Mouse (Mus musculus): ENCODE results near the gene Lrig1. TPM values are rescaled to one million over a fixed set of nuclear protein-coding genes. Genes with fewer than 3 reads are reported as not detected.

The Lrig1 gene
- total and polyA plus RNA-seq, 3 experiments, result 23.3 to 32.7 (median 30.4) TPM

- WGBS, result 63% methylated on average over 4 of the region's 4 CpGs
- TF ChIP-seq EP300 (IDR thresholded peaks at IDR 0.05; ENCODE audit: insufficient read depth, low read depth, low read length), result no peak
- TF ChIP-seq CTCF (IDR thresholded peaks at IDR 0.05), result no peak
- no peak for TF ChIP-seq POLR2A (IDR thresholded peaks at IDR 0.05; ENCODE audit: insufficient read depth, low read depth, low read length)
- Histone ChIP-seq H3K79me2 (replicated peaks; ENCODE audit: control insufficient read depth, insufficient read depth, low read length) (peaks cover 3% of the 10 kb centered on the region), H3K27me3 (ENCODE audit: control insufficient read depth, insufficient read depth, low read length) (no peaks in the 10 kb centered on the region), H3K36me3 (ENCODE audit: control insufficient read depth, insufficient read depth, low read length) (no peaks in the 10 kb centered on the region; the same call in 1 of the 2 replicates), H3K4me3 (no peak overlapping the region), H3K9ac (ENCODE audit: low read depth, low read length) (no peak overlapping the region), H3K4me1 (ENCODE audit: control insufficient read depth, insufficient read depth, low read length) (peaks cover 14% of the 10 kb centered on the region), H3K27ac (no peak overlapping the region)
- intact Hi-C loops (cut with DNase I), result no loop called here
- no peak for DNase-seq
Observed at GRCm38 (mm10) chr6:94667131-94667530, 32.8 kb downstream of the Lrig1 start.

- Histone ChIP-seq H3K27ac (no peak overlapping the region), H3K36me3 (ENCODE audit: control insufficient read depth, insufficient read depth, low read length) (no peaks in the 10 kb centered on the region; the same call in 1 of the 2 replicates), H3K4me3 (no peak overlapping the region), H3K79me2 (replicated peaks; ENCODE audit: control insufficient read depth, insufficient read depth, low read length) (peaks cover 3% of the 10 kb centered on the region), H3K4me1 (ENCODE audit: control insufficient read depth, insufficient read depth, low read length) (peaks cover 14% of the 10 kb centered on the region), H3K27me3 (ENCODE audit: control insufficient read depth, insufficient read depth, low read length) (no peaks in the 10 kb centered on the region), H3K9ac (ENCODE audit: low read depth, low read length) (no peak overlapping the region)
- intact Hi-C loops (cut with DNase I), result no loop called here
- WGBS, result 67% methylated on average over 7 of the region's 7 CpGs
- TF ChIP-seq CTCF (IDR thresholded peaks at IDR 0.05) (no peak), EP300 (IDR thresholded peaks at IDR 0.05; ENCODE audit: insufficient read depth, low read depth, low read length) (no peak), POLR2A (IDR thresholded peaks at IDR 0.05; ENCODE audit: insufficient read depth, low read depth, low read length) (no peak)
- no peak for DNase-seq
Observed at GRCm38 (mm10) chr6:94666432-94667119, 33.4 kb downstream of the Lrig1 start.

GRCm38 (mm10) chr6:94665677-94666076 is 34.3 kb downstream of the Lrig1 start:
- intact Hi-C loops (cut with DNase I), result no loop called here
- 65% methylated on average over 1 of the region's 1 CpGs for WGBS
- Histone ChIP-seq H3K9ac (ENCODE audit: low read depth, low read length) (no peak overlapping the region; the same call in 1 of the 2 replicates), H3K27ac (no peak overlapping the region), H3K4me1 (ENCODE audit: control insufficient read depth, insufficient read depth, low read length) (peaks cover 14% of the 10 kb centered on the region), H3K36me3 (ENCODE audit: control insufficient read depth, insufficient read depth, low read length) (peaks cover 2% of the 10 kb centered on the region), H3K4me3 (no peak overlapping the region), H3K27me3 (ENCODE audit: control insufficient read depth, insufficient read depth, low read length) (no peaks in the 10 kb centered on the region), H3K79me2 (replicated peaks; ENCODE audit: control insufficient read depth, insufficient read depth, low read length) (peaks cover 3% of the 10 kb centered on the region)
- no peak for DNase-seq
- TF ChIP-seq CTCF (IDR thresholded peaks at IDR 0.05) (no peak), POLR2A (IDR thresholded peaks at IDR 0.05; ENCODE audit: insufficient read depth, low read depth, low read length) (no peak), EP300 (IDR thresholded peaks at IDR 0.05; ENCODE audit: insufficient read depth, low read depth, low read length) (no peak)

- DNase-seq, result no peak
- Histone ChIP-seq H3K36me3 (ENCODE audit: control insufficient read depth, insufficient read depth, low read length) (peaks cover 2% of the 10 kb centered on the region), H3K4me3 (no peak overlapping the region), H3K4me1 (ENCODE audit: control insufficient read depth, insufficient read depth, low read length) (peaks cover 17% of the 10 kb centered on the region), H3K79me2 (replicated peaks; ENCODE audit: control insufficient read depth, insufficient read depth, low read length) (peaks cover 2% of the 10 kb centered on the region), H3K9ac (ENCODE audit: low read depth, low read length) (no peak overlapping the region), H3K27me3 (ENCODE audit: control insufficient read depth, insufficient read depth, low read length) (no peaks in the 10 kb centered on the region), H3K27ac (no peak overlapping the region)
- TF ChIP-seq CTCF (IDR thresholded peaks at IDR 0.05) (no peak), EP300 (IDR thresholded peaks at IDR 0.05; ENCODE audit: insufficient read depth, low read depth, low read length) (no peak), POLR2A (IDR thresholded peaks at IDR 0.05; ENCODE audit: insufficient read depth, low read depth, low read length) (no peak)
- intact Hi-C loops (cut with DNase I), result no loop called here
- 65% methylated on average over 7 of the region's 7 CpGs for WGBS
Observed at GRCm38 (mm10) chr6:94665248-94665647, 34.7 kb downstream of the Lrig1 start.

- H3K36me3 ChIP-seq (ENCODE audit: control insufficient read depth, insufficient read depth, low read length), result peaks cover 2% of the 10 kb centered on the region
- WGBS, result 60% methylated on average over 6 of the region's 6 CpGs
- intact Hi-C loops (cut with DNase I), result no loop called here
- peaks cover 17% of the 10 kb centered on the region for H3K4me1 ChIP-seq (ENCODE audit: control insufficient read depth, insufficient read depth, low read length)
- 0 out of 2 replicates have a peak, but pooled peaks cover 1% of the 10 kb centered on the region for H3K79me2 ChIP-seq (replicated peaks; ENCODE audit: control insufficient read depth, insufficient read depth, low read length)
- no peak overlapping the region for H3K27ac ChIP-seq
- no peaks in the 10 kb centered on the region for H3K27me3 ChIP-seq (ENCODE audit: control insufficient read depth, insufficient read depth, low read length)
- no peak overlapping the region for H3K4me3 ChIP-seq
- TF ChIP-seq CTCF (IDR thresholded peaks at IDR 0.05), result no peak
- TF ChIP-seq POLR2A (IDR thresholded peaks at IDR 0.05; ENCODE audit: insufficient read depth, low read depth, low read length), result no peak
- no peak for TF ChIP-seq EP300 (IDR thresholded peaks at IDR 0.05; ENCODE audit: insufficient read depth, low read depth, low read length)
- no peak for DNase-seq
- H3K9ac ChIP-seq (ENCODE audit: low read depth, low read length), result no peak overlapping the region
Observed at GRCm38 (mm10) chr6:94664000-94664399, 36.0 kb downstream of the Lrig1 start.

GRCm38 (mm10) chr6:94661923-94662322 is 38.0 kb downstream of the Lrig1 start:
- Histone ChIP-seq H3K79me2 (replicated peaks; ENCODE audit: control insufficient read depth, insufficient read depth, low read length) (0 out of 2 replicates have a peak, but pooled peaks cover 1% of the 10 kb centered on the region), H3K36me3 (ENCODE audit: control insufficient read depth, insufficient read depth, low read length) (peaks cover 2% of the 10 kb centered on the region), H3K27me3 (ENCODE audit: control insufficient read depth, insufficient read depth, low read length) (no peaks in the 10 kb centered on the region), H3K9ac (ENCODE audit: low read depth, low read length) (no peak overlapping the region), H3K27ac (no peak overlapping the region), H3K4me3 (no peak overlapping the region), H3K4me1 (ENCODE audit: control insufficient read depth, insufficient read depth, low read length) (peaks cover 15% of the 10 kb centered on the region)
- intact Hi-C loops (cut with DNase I), result no loop called here
- TF ChIP-seq POLR2A (IDR thresholded peaks at IDR 0.05; ENCODE audit: insufficient read depth, low read depth, low read length), result no peak
- peak; percentile 15; the same call in 1 of the 2 replicates for TF ChIP-seq CTCF (IDR thresholded peaks at IDR 0.05)
- DNase-seq, result no peak
- WGBS, result 84% methylated on average over 9 of the region's 9 CpGs
